ENCODE assay signal across 18 mouse cellular contexts in the genomic region with DNA sequence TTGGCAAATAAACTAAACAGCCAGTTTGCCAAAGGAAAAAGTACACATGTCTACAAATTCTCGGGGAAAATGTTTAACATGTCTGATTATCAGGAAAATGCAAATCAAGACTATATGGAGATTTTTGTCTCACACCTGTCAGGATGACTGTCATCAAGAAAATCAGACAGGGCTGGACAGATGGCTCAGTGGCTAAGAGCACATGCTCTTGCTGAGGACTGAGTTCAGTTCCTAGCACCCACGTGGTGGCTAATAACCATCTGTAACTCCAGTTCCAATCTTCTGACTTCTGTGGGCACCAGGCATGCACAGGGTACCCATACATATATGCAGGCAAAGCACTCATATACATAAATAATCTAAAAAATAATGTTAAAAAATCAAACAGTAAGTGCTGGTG.
"Had no signal": no experiment of that assay in that cellular context is flagged by ENCODE, and none has a peak within 500 bp of the region (broad histone marks: within the 10 kb centered on the region; RNA-seq: fewer than 3 reads in every experiment).

No protein-coding gene starts in this region.

- H3K4me3 ChIP-seq: midbrain, embryonic 10.5 days; midbrain, embryonic 12.5 days; myocyte; neural tube, embryonic 13.5 days; neural tube, embryonic 15.5 days had no signal

- H3K27ac ChIP-seq: midbrain, embryonic 10.5 days; midbrain, embryonic 12.5 days; neural tube, embryonic 13.5 days; neural tube, embryonic 15.5 days had no signal

- ATAC-seq: midbrain, embryonic 16.5 days had no signal

- H3K36me3 ChIP-seq: midbrain, embryonic 10.5 days; midbrain, embryonic 12.5 days; neural tube, embryonic 13.5 days; neural tube, embryonic 15.5 days had no signal

- H3K9ac ChIP-seq: lung, embryonic 14.5 days; midbrain, embryonic 12.5 days; neural tube, embryonic 13.5 days; neural tube, embryonic 15.5 days had no signal

- H3K27me3 ChIP-seq: midbrain, embryonic 12.5 days; neural tube, embryonic 15.5 days had no signal

- H3K4me2 ChIP-seq: lung, embryonic 14.5 days; midbrain, embryonic 12.5 days; neural tube, embryonic 13.5 days; neural tube, embryonic 15.5 days had no signal

- H3K9me3 ChIP-seq: midbrain, embryonic 10.5 days; midbrain, embryonic 12.5 days; neural tube, embryonic 13.5 days; neural tube, embryonic 15.5 days had no signal

- DNase-seq: lung, adult 18-20 months; lung, embryonic 14.5 days; lung, postnatal 10 days; lung, postnatal 4 days; midbrain, embryonic 14.5 days; right cerebral cortex, adult 18-20 months; right cerebral cortex, postnatal 25 days; right cerebral cortex, postnatal 4 days; spleen, adult 18-20 months; thymus, adult 18-20 months; thymus, postnatal 14 days; thymus, postnatal 36 days had no signal
